In genomic region chr11:20631941-20632618, GRCm38 (mm10) we compare ENCODE assay signal across 8 mouse cellular contexts.
DNase-seq lines count a peak whose midpoint lies in the region; ATAC-seq and TF ChIP-seq lines count a peak whose summit lies in the region.

No protein-coding gene starts in this region.

- no peaks in the 10 kb centered on the region for H3K36me3 ChIP-seq in forebrain, embryonic 12.5 days (replicated peaks)
- no peaks in the 10 kb centered on the region for H3K36me3 ChIP-seq in hindbrain, embryonic 16.5 days (ENCODE audit: control insufficient read depth, insufficient read depth, low read length)
- H3K36me3 ChIP-seq in liver, embryonic 14.5 days (replicated peaks; ENCODE audit: control insufficient read depth, insufficient read depth, low read depth) = no peaks in the 10 kb centered on the region
- no peaks in the 10 kb centered on the region for H3K36me3 ChIP-seq in neural tube, embryonic 11.5 days (ENCODE audit: control insufficient read depth, insufficient read depth, low read length)
- H3K36me3 ChIP-seq in testis, adult 2 months (ENCODE audit: control insufficient read depth, insufficient read depth, low read length) = no peaks in the 10 kb centered on the region

- H3K9ac ChIP-seq in forebrain, embryonic 12.5 days = peak overlapping the region; percentile 95
- peak overlapping the region; percentile 77 for H3K9ac ChIP-seq in hindbrain, embryonic 16.5 days (ENCODE audit: low read depth, low read length)
- peak overlapping the region; percentile 95 for H3K9ac ChIP-seq in liver, embryonic 14.5 days (replicated peaks)
- peak overlapping the region; percentile 83 for H3K9ac ChIP-seq in neural tube, embryonic 11.5 days (ENCODE audit: low read length)

- H3K9me3 ChIP-seq in forebrain, embryonic 12.5 days = no peaks in the 10 kb centered on the region
- no peaks in the 10 kb centered on the region for H3K9me3 ChIP-seq in hindbrain, embryonic 16.5 days (ENCODE audit: control insufficient read depth, low read length)
- no peaks in the 10 kb centered on the region for H3K9me3 ChIP-seq in liver, embryonic 14.5 days (ENCODE audit: control insufficient read depth, low read length)
- H3K9me3 ChIP-seq in neural tube, embryonic 11.5 days (ENCODE audit: control insufficient read depth, low read length) = no peaks in the 10 kb centered on the region

- H3K4me3 ChIP-seq in forebrain, embryonic 12.5 days (replicated peaks) = peak overlapping the region; percentile 86
- H3K4me3 ChIP-seq in hindbrain, embryonic 16.5 days (ENCODE audit: low read length) = peak overlapping the region; percentile 61
- peak overlapping the region; percentile 80 to 98 for H3K4me3 ChIP-seq in liver, embryonic 14.5 days (ENCODE audit: insufficient read depth in 1 of 2, low read depth in 2 of 2, low read length in 2 of 2)
- H3K4me3 ChIP-seq in neural tube, embryonic 11.5 days (ENCODE audit: low read depth, low read length) = peak overlapping the region; percentile 75
- H3K4me3 ChIP-seq in testis, adult 2 months (ENCODE audit: control insufficient read depth, low read depth, low read length) = peak overlapping the region; percentile 97

- TF ChIP-seq EP300 in liver, embryonic 14.5 days (IDR thresholded peaks at IDR 0.05; ENCODE audit: low read depth) = no peak; the same call in 1 of the 2 replicates

- H3K27me3 ChIP-seq in forebrain, embryonic 12.5 days = no peaks in the 10 kb centered on the region
- no peaks in the 10 kb centered on the region for H3K27me3 ChIP-seq in hindbrain, embryonic 16.5 days (replicated peaks; ENCODE audit: control insufficient read depth, insufficient read depth, low read length)
- no peaks in the 10 kb centered on the region for H3K27me3 ChIP-seq in liver, embryonic 14.5 days (ENCODE audit: control insufficient read depth, insufficient read depth, low read length)
- H3K27me3 ChIP-seq in neural tube, embryonic 11.5 days (ENCODE audit: control insufficient read depth, insufficient read depth, low read length) = no peaks in the 10 kb centered on the region
- H3K27me3 ChIP-seq in testis, adult 2 months (ENCODE audit: control insufficient read depth, insufficient read depth, low read length) = no peaks in the 10 kb centered on the region

- DNase-seq in gastrocnemius, postnatal 10 days = peak; percentile 81
- DNase-seq in gastrocnemius, adult 8-10 months (ENCODE audit: low spot score in 2 of 2) = no peak
- DNase-seq in adipocyte (ENCODE audit: low spot score) = peak; percentile 82
- DNase-seq in liver, embryonic 14.5 days (ENCODE audit: low read depth in 3 of 3, low spot score in 3 of 3) = peak; percentile 47 to 58 (median 49)
- no peak for DNase-seq in neural tube, embryonic 11.5 days (ENCODE audit: low spot score)

- peak overlapping the region; percentile 75 for H3K4me2 ChIP-seq in forebrain, embryonic 12.5 days
- H3K4me2 ChIP-seq in hindbrain, embryonic 16.5 days (ENCODE audit: low read length) = peak overlapping the region; percentile 71
- peak overlapping the region; percentile 81 for H3K4me2 ChIP-seq in liver, embryonic 14.5 days (ENCODE audit: low read depth)
- peak overlapping the region; percentile 39 for H3K4me2 ChIP-seq in neural tube, embryonic 11.5 days (ENCODE audit: low read depth)

- TF ChIP-seq POLR2A in testis, adult 2 months (IDR thresholded peaks at IDR 0.05; ENCODE audit: control insufficient read depth, low read depth, low read length) = peak; percentile 82

- peak overlapping the region; percentile 97 for H3K27ac ChIP-seq in forebrain, embryonic 12.5 days
- H3K27ac ChIP-seq in hindbrain, embryonic 16.5 days (ENCODE audit: low read depth, low read length) = peak overlapping the region; percentile 87
- H3K27ac ChIP-seq in liver, embryonic 14.5 days = peak overlapping the region; percentile 93
- H3K27ac ChIP-seq in neural tube, embryonic 11.5 days (ENCODE audit: low read depth, low read length) = peak overlapping the region; percentile 92
- peak overlapping the region; percentile 95 for H3K27ac ChIP-seq in testis, adult 2 months (ENCODE audit: control insufficient read depth, insufficient read depth, low read depth, low read length)

- H3K4me1 ChIP-seq in forebrain, embryonic 12.5 days = peaks cover 41% of the 10 kb centered on the region
- H3K4me1 ChIP-seq in hindbrain, embryonic 16.5 days (ENCODE audit: control insufficient read depth, insufficient read depth, low read depth, low read length) = peaks cover 13% of the 10 kb centered on the region
- peaks cover 37 to 44% of the 10 kb centered on the region in 2 experiments for H3K4me1 ChIP-seq in liver, embryonic 14.5 days (replicated peaks; ENCODE audit: control insufficient read depth in 2 of 2, insufficient read depth in 2 of 2, low read length in 1 of 2)
- H3K4me1 ChIP-seq in neural tube, embryonic 11.5 days (ENCODE audit: control insufficient read depth, insufficient read depth, low read length) = peaks cover 7% of the 10 kb centered on the region
- H3K4me1 ChIP-seq in testis, adult 2 months (ENCODE audit: control insufficient read depth, insufficient read depth, low read length) = peaks cover 6% of the 10 kb centered on the region

- no peak for TF ChIP-seq CTCF in liver, embryonic 14.5 days (IDR thresholded peaks at IDR 0.05; ENCODE audit: low read depth)
- TF ChIP-seq CTCF in testis, adult 2 months (IDR thresholded peaks at IDR 0.05; ENCODE audit: control insufficient read depth, insufficient read depth, insufficient replicate concordance, low read depth, low read length) = no peak

- WGBS in forebrain, embryonic 12.5 days = under 1% methylated on average over 59 of the region's 67 CpGs
- WGBS in hindbrain, embryonic 16.5 days = under 1% methylated on average over 49 of the region's 67 CpGs
- WGBS in liver, embryonic 14.5 days (ENCODE audit: insufficient replicate concordance) = under 1% methylated on average over 57 of the region's 67 CpGs
- under 1% methylated on average over 52 of the region's 67 CpGs for WGBS in neural tube, embryonic 11.5 days

- peak; percentile 94 for ATAC-seq in forebrain, embryonic 12.5 days (ENCODE audit: low FRiP score)
- peak; percentile 94 for ATAC-seq in hindbrain, embryonic 16.5 days
- peak; percentile 82 for ATAC-seq in liver, embryonic 14.5 days (ENCODE audit: insufficient read depth)
- peak; percentile 96 for ATAC-seq in neural tube, embryonic 11.5 days (ENCODE audit: insufficient read depth, low FRiP score, low TSS enrichment)

Comparison
In these comparisons a context has a peak if more than half of its experiments do, and no peak if none do; other contexts are left out.
1. DNase-seq: peak in gastrocnemius, postnatal 10 days (single experiment), adipocyte (single experiment) and liver, embryonic 14.5 days (3 of 3); none in gastrocnemius, adult 8-10 months (0 of 2) and neural tube, embryonic 11.5 days (single experiment).
2. Peak in every context shown above with its lines, with median percentiles within 50 percentile points of each other: ATAC-seq, H3K27ac ChIP-seq, H3K4me2 ChIP-seq, H3K4me3 ChIP-seq and H3K9ac ChIP-seq.